8 mouse cellular contexts compared by ENCODE assay signal in genomic region chr6:50937094-50937493, GRCm38 (mm10).
A peak's percentile ranks its signal among the peaks of the same experiment; 100 is the strongest.
DNase-seq lines count a peak whose midpoint lies in the region; ATAC-seq and TF ChIP-seq lines count a peak whose summit lies in the region.

No protein-coding gene starts in this region.

- H3K4me2 ChIP-seq in kidney, embryonic 14.5 days (replicated peaks; ENCODE audit: low read depth, low read length): no peak overlapping the region
- H3K4me2 ChIP-seq in embryonic facial prominence, embryonic 11.5 days (ENCODE audit: low read depth, low read length): no peak overlapping the region
- no peak overlapping the region for H3K4me2 ChIP-seq in limb, embryonic 14.5 days (replicated peaks; ENCODE audit: low read depth, low read length, severe bottlenecking)

- no peaks in the 10 kb centered on the region for H3K36me3 ChIP-seq in kidney, embryonic 14.5 days (ENCODE audit: control insufficient read depth, insufficient read depth, low read length)
- no peaks in the 10 kb centered on the region for H3K36me3 ChIP-seq in embryonic facial prominence, embryonic 11.5 days (replicated peaks; ENCODE audit: control insufficient read depth, insufficient read depth, low read depth, low read length)
- no peaks in the 10 kb centered on the region for H3K36me3 ChIP-seq in limb, embryonic 14.5 days (ENCODE audit: control insufficient read depth, insufficient read depth, low read length)

- 21% methylated on average over 9 of the region's 9 CpGs for WGBS in kidney, embryonic 14.5 days
- WGBS in embryonic facial prominence, embryonic 11.5 days: 28% methylated on average over 9 of the region's 9 CpGs
- 11% methylated on average over 9 of the region's 9 CpGs for WGBS in limb, embryonic 14.5 days

- no peak overlapping the region for H3K4me3 ChIP-seq in kidney, embryonic 14.5 days (ENCODE audit: low read length)
- H3K4me3 ChIP-seq in embryonic facial prominence, embryonic 11.5 days (ENCODE audit: low read depth, low read length): no peak overlapping the region
- no peak overlapping the region for H3K4me3 ChIP-seq in limb, embryonic 14.5 days (replicated peaks; ENCODE audit: low read length)

- H3K27me3 ChIP-seq in kidney, embryonic 14.5 days (ENCODE audit: control insufficient read depth, insufficient read depth, low read length): no peaks in the 10 kb centered on the region
- H3K27me3 ChIP-seq in embryonic facial prominence, embryonic 11.5 days (ENCODE audit: control insufficient read depth, insufficient read depth, low read length): no peaks in the 10 kb centered on the region
- 0 out of 2 replicates have a peak, but pooled peaks cover 8% of the 10 kb centered on the region for H3K27me3 ChIP-seq in limb, embryonic 14.5 days (ENCODE audit: control insufficient read depth, insufficient read depth, low read length)

- TF ChIP-seq POLR2A in limb, embryonic 14.5 days (IDR thresholded peaks at IDR 0.05; ENCODE audit: borderline replicate concordance, extremely low read depth, insufficient read depth, insufficient read length): no peak

- H3K9me3 ChIP-seq in kidney, embryonic 14.5 days (ENCODE audit: control insufficient read depth, low read length): no peaks in the 10 kb centered on the region
- H3K9me3 ChIP-seq in embryonic facial prominence, embryonic 11.5 days (replicated peaks; ENCODE audit: control insufficient read depth, low read length): no peaks in the 10 kb centered on the region
- no peaks in the 10 kb centered on the region for H3K9me3 ChIP-seq in limb, embryonic 14.5 days (ENCODE audit: control insufficient read depth, low read length)

- peak; percentile 77 for DNase-seq in kidney, adult 18-20 months
- peak; percentile 77 for DNase-seq in adrenal gland, postnatal 25 days
- DNase-seq in embryonic facial prominence, embryonic 11.5 days (ENCODE audit: low spot score): peak; percentile 89
- DNase-seq in kidney, adult 8-10 months: peak; percentile 18 to 68
- peak; percentile 88 for DNase-seq in limb, embryonic 14.5 days (ENCODE audit: low spot score)
- peak; percentile 74 for DNase-seq in retina, postnatal 1 day
- DNase-seq in urinary bladder, adult 2 months (ENCODE audit: low spot score): peak; percentile 61

- H3K27ac ChIP-seq in kidney, embryonic 14.5 days (ENCODE audit: low read depth, low read length): no peak overlapping the region
- H3K27ac ChIP-seq in embryonic facial prominence, embryonic 11.5 days (replicated peaks; ENCODE audit: low read depth, low read length): no peak overlapping the region
- H3K27ac ChIP-seq in limb, embryonic 14.5 days (replicated peaks; ENCODE audit: low read depth, low read length): no peak overlapping the region

- no peak overlapping the region for H3K9ac ChIP-seq in kidney, embryonic 14.5 days (ENCODE audit: low read depth, low read length)
- no peak overlapping the region for H3K9ac ChIP-seq in embryonic facial prominence, embryonic 11.5 days (replicated peaks; ENCODE audit: low read length)
- H3K9ac ChIP-seq in limb, embryonic 14.5 days (ENCODE audit: low read depth, low read length, severe bottlenecking): no peak overlapping the region

- no peak for ATAC-seq in kidney, embryonic 14.5 days (ENCODE audit: low FRiP score, low TSS enrichment)
- ATAC-seq in embryonic facial prominence, embryonic 11.5 days (replicated peaks; ENCODE audit: insufficient number of reproducible peaks, low FRiP score, low TSS enrichment, low read depth): no peak
- ATAC-seq in limb, embryonic 14.5 days (ENCODE audit: low FRiP score, low read depth): no peak

- 0 out of 2 replicates have a peak, but pooled peaks cover 5% of the 10 kb centered on the region for H3K4me1 ChIP-seq in kidney, embryonic 14.5 days (ENCODE audit: control insufficient read depth, insufficient read depth, low read length)
- no peaks in the 10 kb centered on the region for H3K4me1 ChIP-seq in embryonic facial prominence, embryonic 11.5 days (ENCODE audit: control insufficient read depth, insufficient read depth, low read length)
- H3K4me1 ChIP-seq in limb, embryonic 14.5 days (ENCODE audit: control insufficient read depth, insufficient read depth, low read length): peaks cover 19% of the 10 kb centered on the region
